Mouse (Mus musculus) gastrocnemius, postnatal 10 days (tissue): ENCODE data around the gene Cherp. TPM values are rescaled to one million over a fixed set of nuclear protein-coding genes. Genes with fewer than 3 reads are reported as not detected.

Experiments
- DNase-seq: peaks from one replicate; pipeline ENCODE4 v3.0.0; 2021; ENCODE audit warnings: mixed read lengths
- long read RNA-seq, 2 experiments: library from polyadenylated mRNA; stranded (forward); transcript quantifications; one replicate each; pipeline ENCODE4 v2.0.0; 2021
- total RNA-seq, 2 experiments: library from RNA; stranded (reverse); gene quantifications; 2 replicates each; pipeline ENCODE4 v1.2.3; 2021

The Cherp gene
- 10 to 100 TPM; 27.5 to 38.9 TPM for total RNA-seq
- long read RNA-seq, experiment 1, transcript Cherp-207 (18 exons, 3,646 nt), result major isoform, 19 of 43 reads
- long read RNA-seq, experiment 1, partial matches to known transcripts, result 11 of 43 reads
- long read RNA-seq, experiment 1, other reads (novel, unspliced or antisense), result 9 of 43 reads
- long read RNA-seq, experiment 2, transcript Cherp-207 (18 exons, 3,646 nt), result major isoform, 14 of 30 reads
- long read RNA-seq, experiment 2, partial matches to known transcripts, result 10 of 30 reads
- long read RNA-seq, experiment 2, other reads (novel, unspliced or antisense), result 3 of 30 reads

DNA sequence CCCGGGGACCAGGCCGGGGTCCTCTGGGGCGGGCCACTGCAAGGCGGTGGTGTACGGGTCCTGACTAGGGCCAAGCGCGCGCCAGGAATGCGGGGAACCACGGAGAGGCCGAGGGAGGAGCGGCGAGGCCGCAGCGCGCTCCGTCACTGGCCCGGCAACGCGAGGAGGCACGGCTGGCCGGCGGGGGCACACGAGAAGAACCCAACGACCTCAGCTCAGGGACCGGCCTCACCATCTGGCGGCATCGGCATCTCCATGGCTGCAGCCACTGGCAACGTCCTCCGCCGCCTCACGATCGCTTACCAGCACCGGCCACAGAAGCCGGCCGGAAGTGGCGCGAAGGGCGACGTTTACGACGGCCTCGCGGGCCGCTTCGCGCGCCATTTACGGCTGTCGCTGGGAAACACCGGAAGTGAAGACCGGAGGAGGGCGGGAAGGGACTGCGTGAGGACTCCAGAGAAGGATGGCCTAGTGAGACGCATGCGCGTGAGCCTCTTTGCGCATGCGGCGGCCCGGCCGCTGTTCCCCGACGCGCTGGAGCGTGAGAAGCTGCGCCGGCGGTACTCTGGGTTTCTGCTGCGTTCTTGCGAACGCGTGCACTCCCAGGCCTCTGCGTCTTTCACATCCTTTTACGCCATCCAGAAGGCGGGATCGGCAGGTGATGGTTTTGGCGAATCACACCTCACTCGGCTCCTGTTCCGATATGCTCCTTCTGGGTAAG is at the start of gene Cherp:
Gene Cherp, minus strand, starts transcription at position 401 of the 721 bp plus-strand sequence.
- DNase-seq, result peak; percentile 92

- DNase-seq, result no peak
These were observed 46.9 kb upstream of the Cherp start for GRCm38 (mm10) chr8:72521888-72522287.

DNA sequence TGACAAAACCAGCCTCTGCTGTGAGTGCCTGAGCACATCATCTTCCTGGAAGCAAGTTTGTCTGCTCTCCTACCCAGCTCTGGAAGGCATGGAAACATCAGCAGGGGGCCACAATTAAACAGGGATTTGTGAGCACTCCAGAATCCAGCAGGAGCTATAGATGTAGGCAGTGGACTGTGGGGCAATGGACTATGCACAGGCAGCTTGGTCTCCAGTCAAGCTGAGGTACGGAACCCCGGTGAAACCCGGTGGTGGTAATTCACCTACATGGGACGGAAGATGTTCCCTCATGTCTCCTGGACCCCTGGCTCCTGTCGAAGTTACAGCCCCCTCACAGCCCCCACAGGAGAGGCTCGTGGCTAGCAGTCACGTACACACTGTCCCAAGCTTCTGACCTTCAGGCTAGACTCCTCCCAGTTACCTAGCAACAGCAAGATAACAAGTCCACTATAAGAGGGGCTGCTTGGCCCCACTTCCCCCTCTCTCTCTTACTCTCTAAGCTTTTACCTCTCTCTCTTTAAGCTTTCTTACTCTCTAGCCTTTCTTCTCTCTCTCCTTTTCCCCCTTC is 42.5 kb upstream of the Cherp start:
- DNase-seq, result no peak

- DNase-seq, result no peak
These were observed 38.1 kb upstream of the Cherp start for GRCm38 (mm10) chr8:72513158-72513557.

DNA sequence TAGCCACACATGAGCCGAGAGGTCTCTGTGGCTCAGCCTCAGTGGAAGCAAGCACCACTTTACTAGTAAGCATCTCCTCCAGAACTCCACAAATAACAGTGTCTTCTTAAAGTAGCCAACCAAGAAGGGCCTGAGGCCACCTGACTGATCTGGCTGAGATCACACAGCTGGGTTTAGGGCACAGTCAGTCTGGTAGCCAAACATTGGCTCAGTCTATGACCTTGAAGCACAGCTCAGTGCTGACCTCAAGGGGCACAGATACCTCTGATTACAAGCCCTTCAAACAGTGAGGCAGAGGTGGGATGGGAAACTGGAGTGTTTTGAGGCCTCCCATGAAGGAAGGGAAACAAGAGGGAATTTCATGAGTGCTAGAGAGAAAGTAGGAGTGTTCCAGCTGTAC is 37.6 kb upstream of the Cherp start:
- DNase-seq, result no peak

- no peak for DNase-seq
These were observed 32.5 kb upstream of the Cherp start for GRCm38 (mm10) chr8:72507505-72507904.

DNA sequence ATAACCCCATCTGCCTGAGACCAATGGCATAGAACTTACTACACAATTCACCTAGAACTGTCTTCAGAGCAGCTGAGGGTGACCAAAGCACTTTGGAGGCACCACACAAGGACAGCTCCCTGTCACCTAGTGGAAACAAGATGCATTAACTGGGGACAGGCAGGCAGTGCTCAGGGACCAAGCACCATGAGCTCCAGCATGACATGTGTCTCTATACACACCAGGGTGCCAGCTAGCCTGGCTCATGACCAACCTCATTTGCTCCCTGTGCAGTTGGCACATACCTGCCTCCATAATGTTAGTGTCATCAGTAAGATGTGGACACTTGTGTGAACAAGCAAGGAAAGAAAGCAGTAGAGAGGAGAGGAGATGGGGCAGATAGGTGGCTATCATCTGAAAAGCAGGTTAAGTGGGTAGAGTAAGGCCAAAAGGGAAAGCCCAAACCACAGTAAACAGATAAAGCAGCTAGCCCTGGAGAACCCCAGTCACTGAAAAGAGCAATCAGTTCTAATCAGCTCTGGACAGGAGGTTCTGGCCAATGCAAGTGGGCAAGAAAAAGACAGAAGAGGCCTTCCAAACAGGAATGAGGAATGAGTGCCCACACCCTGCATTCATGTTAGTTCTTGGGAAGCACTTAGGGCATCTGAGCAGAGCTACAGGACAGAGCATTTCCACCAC is 29.8 kb upstream of the Cherp start:
- DNase-seq, result no peak

DNA sequence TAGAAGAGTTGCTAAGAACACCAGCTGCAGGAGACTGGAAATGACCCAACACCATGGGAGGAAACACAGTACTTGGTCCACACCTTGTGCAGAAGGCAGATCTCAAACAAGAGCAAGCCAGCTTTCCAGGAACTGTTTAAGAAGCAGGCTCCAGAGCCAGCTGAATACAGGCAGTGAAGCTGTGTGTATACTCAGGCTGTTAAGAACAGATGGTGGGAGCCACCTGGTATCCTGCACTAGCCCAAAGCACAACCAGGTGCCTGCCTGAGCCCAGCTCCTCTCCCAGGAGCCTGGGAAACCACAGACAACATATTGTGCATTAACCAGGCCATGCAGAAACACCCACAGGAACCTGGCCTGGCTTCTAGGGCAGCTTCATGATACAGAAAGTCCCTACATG is 29.1 kb upstream of the Cherp start:
- no peak for DNase-seq

DNA sequence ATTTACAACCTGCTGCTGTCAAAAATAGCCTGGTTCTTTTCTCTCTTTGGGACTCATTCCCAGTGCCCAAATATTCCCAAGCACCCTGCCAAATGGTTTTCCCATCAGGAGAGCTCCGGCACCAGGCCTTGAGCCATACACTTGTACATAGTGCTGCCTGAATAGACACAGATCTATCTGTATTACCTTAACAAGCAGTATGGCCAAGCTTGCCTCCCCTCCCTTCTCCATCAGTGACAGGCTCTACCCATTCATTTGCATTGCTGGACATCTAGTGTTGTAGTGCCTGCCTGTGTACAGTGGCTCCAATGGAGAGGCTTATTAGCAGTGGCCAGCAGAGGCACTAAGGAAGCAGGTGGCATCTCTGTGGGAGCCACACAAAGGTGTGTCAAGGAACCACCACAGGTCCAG is 25.5 kb upstream of the Cherp start:
- no peak for DNase-seq

DNA sequence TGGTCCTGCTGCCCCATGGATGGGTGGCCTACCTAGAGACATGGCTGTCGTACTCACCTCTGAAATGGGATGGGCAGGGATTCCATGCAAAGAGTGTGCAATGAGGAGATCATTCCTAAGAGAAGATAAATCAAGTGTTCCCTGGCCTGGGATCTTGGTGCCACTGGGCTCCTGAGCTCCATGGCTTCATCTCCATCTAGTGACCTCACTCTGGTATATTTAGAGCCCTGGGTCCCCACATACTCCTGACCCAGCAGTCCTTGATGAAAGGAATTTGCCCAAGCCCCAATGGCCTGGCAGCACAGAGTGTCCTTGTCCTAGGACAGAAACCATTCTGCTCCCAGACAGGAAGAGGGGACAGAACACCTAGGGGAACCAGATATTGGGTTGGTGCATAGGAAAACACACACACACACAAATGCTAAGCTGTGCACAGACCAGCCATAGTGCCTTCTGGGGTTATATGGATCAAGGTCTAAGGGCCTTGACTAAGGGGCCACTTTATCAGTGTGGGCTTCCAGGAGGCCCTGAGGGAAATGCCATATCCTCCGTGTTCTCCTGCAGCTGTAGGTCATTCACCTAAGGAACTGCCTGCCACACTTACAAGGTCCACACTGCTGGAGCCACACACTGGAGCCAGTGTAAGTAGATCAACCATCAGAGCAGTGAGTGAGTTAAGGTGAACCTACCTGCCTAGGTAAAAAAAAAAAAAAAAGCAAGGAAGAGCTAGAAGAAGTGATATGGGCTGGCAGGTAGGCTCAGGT is 24.7 kb upstream of the Cherp start:
- no peak for DNase-seq

GRCm38 (mm10) chr8:72498527-72498926 is 23.5 kb upstream of the Cherp start:
- no peak for DNase-seq

GRCm38 (mm10) chr8:72497911-72498310 is 22.9 kb upstream of the Cherp start:
- DNase-seq, result no peak

- DNase-seq, result no peak
These were observed 21.2 kb upstream of the Cherp start for GRCm38 (mm10) chr8:72496217-72496616.

DNA sequence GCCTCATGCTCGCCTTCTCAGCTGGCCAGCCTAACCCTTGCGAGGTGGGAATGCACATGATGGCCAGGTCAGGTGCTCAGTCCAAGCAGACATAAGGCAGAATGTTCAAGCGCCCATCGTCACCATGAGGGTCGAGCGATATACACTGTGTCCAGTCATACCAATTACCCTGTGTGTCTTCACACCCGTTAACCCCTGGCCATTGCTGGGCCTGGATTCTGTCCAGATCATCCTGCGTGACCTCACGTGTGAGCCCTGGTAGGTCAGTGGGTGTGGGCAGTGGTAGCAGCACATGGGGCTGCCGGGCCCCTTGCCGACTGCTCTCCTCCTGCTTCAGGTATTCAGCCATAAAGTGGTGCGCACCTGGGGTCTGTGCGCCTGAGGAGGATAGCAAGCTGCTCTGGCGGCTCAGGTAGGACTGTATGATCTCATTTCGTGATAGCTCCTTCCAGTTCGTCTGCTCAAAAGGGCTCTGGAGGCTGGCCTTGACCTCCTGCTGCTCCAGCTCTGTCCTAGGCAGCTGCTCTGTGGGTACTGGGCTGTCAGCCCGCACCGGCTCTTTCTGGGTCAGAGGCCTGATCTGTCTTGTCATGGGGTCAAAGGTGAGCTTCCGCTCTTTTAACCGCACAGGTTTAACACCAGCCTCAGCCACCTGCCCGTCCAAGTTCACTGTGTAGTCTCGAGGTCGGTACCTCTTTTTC is 20.5 kb upstream of the Cherp start:
- DNase-seq, result no peak

DNA sequence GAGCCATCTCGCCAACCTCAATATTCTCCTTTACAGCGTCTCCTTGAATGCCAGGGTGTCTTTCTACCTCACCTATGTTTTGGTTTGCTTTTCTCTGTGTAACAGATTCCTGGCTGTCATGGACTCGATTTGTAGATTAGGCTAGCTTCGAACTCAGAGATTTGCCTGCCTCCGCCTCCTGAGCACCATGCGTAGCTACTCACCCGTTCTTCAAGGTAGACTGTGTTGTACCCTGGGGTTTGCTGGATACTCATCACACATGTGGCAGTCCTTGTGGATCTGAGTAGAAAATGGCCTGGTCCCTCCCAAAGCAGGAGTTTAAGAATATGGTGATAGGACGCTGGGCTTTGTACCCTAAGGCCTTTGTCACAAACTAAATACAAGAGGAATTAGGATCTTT is 18.4 kb upstream of the Cherp start:
- no peak for DNase-seq

DNA sequence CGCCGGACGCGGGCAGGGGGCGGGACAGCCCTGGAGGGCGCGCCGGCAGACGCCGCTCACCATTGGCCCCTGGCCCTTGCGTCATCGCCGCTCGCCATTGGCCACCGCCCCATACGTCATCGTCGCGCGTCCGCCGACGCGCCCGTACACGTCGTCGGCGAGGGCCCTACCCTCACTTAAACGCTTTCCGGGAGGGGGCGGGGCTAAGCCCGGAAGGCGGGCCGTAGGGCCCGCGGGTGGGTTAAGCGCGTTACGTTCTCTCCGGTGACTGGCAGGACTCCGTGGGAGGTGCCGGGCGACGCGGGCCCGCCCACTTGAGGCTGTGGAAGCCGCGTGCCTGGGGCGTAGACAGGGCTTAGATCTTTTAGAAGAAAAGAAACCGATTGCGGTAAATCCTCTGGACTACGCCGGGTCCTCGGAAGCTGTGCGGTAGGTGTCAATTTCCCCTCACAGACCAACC is 17.6 kb upstream of the Cherp start:
- DNase-seq, result peak; percentile 100

DNA sequence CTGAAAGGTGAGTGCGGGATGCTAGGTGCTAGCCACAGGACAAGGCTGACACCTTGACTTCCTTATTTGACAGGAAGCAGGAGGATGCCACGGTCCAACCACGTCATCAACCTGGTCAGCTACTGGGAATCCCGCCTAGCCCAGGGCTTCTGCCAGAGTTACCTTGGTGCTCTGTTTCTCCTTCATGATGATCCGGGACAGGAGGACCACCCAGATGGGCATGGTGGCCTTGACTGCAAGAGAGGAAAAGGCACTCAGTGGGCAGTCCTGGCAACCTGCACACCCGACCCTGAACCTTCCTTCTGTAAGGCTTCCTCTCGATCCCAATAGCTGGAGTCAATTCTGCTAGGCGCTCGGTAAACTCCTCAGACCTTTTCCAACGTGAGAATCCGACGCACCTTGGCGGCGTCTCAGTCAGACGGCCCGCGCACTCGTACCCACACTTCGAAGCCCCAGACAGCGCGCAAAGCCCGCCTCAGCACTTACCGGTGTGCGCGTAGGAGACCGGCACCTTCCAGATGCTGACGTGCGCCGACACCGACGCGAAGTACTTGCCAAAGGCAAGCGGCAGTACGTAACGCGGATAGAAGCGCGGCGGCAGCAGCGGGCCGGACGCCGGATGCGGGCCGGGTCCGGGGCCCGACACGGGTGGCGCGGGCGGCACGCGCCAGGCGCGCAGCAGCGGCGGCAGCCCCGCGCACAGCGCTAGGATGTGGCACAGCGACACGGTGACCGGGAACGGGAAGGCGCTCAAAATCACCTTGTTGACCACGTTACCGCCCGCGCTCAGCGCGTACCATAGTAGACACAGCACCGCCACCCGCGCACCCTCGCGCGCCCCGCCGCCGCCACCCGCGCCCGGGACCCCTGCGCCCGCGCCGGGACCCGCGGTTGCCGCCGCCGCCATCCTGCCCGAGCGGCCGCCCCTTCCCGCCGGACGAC is 16.9 kb upstream of the Cherp start, which contains the start of gene Slc35e1:
Gene Slc35e1, minus strand, starts transcription at position 935 of the 942 bp plus-strand sequence.
- no peak for DNase-seq

DNA sequence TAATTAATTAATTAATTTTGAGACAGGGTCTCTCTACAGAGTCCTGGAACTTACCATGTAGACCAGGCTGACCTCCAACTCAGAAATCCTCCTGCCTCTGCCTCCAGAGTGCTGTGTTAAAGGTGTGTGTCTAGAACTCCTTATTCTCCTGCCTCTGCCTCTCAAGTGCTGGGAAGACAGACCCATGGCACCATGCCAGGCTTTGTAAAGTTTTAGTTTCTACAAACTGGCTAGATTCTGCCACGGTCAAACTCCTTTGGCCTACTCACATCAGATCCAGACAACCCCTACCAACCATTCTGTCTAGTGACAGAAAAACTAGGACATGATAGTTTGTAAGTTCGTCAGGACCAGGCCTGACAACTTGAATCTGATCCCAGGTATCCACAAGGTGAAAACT is 16.0 kb upstream of the Cherp start:
- DNase-seq, result no peak

DNA sequence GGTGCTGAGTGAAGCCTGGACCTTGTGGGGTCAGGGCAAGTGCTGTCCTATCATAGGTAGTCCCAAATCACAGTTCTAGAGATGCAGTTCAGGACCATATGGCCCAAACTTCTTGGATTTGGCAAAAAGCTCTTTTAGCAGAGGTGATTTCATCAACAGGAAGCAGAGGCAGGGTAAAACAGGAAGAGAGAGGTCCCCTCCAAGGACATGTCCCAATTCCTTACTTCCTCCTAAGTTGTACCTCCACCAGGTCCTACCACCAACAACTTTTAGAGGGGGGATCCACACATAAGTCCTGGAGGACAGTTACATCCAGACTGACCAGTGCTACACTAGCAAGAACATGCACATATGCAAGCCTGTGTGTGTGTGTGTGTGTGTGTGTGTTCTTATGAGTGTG is 12.0 kb upstream of the Cherp start:
- DNase-seq, result no peak
